Mouse (Mus musculus) kidney, adult 2 months (tissue): ENCODE measurements at regions not wholly inside any gene's neighbourhood (a gene's known extent, or its start where the extent isn't known, plus 50 kb on each side); places are given as distances from the start of the nearest gene placed in this dataset.

Experiments
- DNase-seq: peaks from one replicate; pipeline ENCODE4 v3.0.0; 2021
- H3K27ac ChIP-seq: fragments of 200-500 bp; 2 replicates; pipeline ENCODE4 v1.5.1; 2012; ENCODE audit warnings: low read depth, low read length, control low read depth, inconsistent platforms; ENCODE audit not compliant: insufficient read depth
- H3K27me3 ChIP-seq: fragments of 200-500 bp; replicated peaks from 2 replicates; pipeline ENCODE4 v1.6.1; 2012; ENCODE audit warnings: mild to moderate bottlenecking, moderate library complexity, low read length, inconsistent platforms; ENCODE audit not compliant: control insufficient read depth, insufficient read depth
- H3K36me3 ChIP-seq: fragments of 200-500 bp; 2 replicates; pipeline ENCODE4 v1.6.1; 2012; ENCODE audit warnings: mild to moderate bottlenecking, moderate library complexity, low read length, inconsistent platforms; ENCODE audit not compliant: control insufficient read depth, insufficient read depth
- H3K4me1 ChIP-seq: fragments of 200-500 bp; 2 replicates; pipeline ENCODE4 v1.6.1; 2011; ENCODE audit warnings: low read length; ENCODE audit not compliant: control insufficient read depth, insufficient read depth
- H3K4me3 ChIP-seq: fragments of 200-500 bp; 2 replicates; pipeline ENCODE4 v1.5.1; 2011; ENCODE audit warnings: mild to moderate bottlenecking, low read depth, low read length, control low read depth; ENCODE audit not compliant: insufficient read depth
- CTCF ChIP-seq: fragments of 200-500 bp; conservative IDR thresholded peaks from 2 replicates; pipeline ENCODE4 v1.5.1; 2011; ENCODE audit warnings: low read depth, mild to moderate bottlenecking, control low read depth, low read length, moderate library complexity, mixed read lengths; ENCODE audit not compliant: insufficient read depth, insufficient read length
- POLR2A ChIP-seq: fragments of 200-500 bp; IDR thresholded peaks from one replicate; pipeline ENCODE4 v1.6.1; 2011; ENCODE audit warnings: low read depth, low read length, control low read depth
- WGBS: fragments of 180-500 bp; shearing (Covaris S2); methylation state at CpG from one replicate; pipeline ENCODE4 v1.1.7; 2018; 5-methylcytosine and 5-hydroxymethylcytosine counted together

GRCm38 (mm10) chr6:147873173-147873572, 173.9 kb upstream of the Far2 start:
- 24% methylated on average over 3 of the region's 3 CpGs for WGBS
- Histone ChIP-seq H3K4me1 (no peaks in the 10 kb centered on the region), H3K27ac (no peak overlapping the region), H3K27me3 (no peaks in the 10 kb centered on the region), H3K36me3 (no peaks in the 10 kb centered on the region), H3K4me3 (no peak overlapping the region)
- no peak for TF ChIP-seq CTCF
- TF ChIP-seq POLR2A: no peak
- DNase-seq: no peak

DNA sequence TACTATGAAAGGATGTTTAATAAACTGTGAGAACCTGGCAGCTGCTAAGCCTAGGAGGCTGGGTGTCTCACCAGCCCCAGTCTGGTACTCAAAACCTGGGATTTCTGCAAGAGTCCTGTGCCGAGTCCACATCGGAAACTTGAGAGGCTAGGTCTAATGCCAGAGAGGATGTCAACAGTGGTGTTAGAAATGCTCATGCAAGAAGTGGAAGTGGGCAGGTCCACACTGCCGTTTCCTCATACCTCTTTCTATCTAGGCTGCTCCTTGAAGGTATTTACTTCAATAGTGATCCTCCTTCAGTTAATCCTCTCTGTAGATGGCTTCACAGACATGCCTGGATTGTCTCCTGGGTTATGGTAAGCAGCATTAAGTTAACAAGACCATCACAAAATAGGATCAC, 168.6 kb upstream of the Far2 start:
- Histone ChIP-seq H3K27me3 (no peaks in the 10 kb centered on the region), H3K27ac (no peak overlapping the region), H3K36me3 (no peaks in the 10 kb centered on the region), H3K4me3 (no peak overlapping the region), H3K4me1 (no peaks in the 10 kb centered on the region)
- no peak for DNase-seq
- WGBS: 83% methylated on average over 3 of the region's 3 CpGs
- no peak for TF ChIP-seq POLR2A
- no peak for TF ChIP-seq CTCF

- no peaks in the 10 kb centered on the region for H3K27me3 ChIP-seq
- no peak overlapping the region for H3K4me3 ChIP-seq
- 85% methylated on average over 4 of the region's 4 CpGs for WGBS
- TF ChIP-seq POLR2A (no peak), CTCF (no peak)
- no peak for DNase-seq
- H3K27ac ChIP-seq: no peak overlapping the region
- H3K4me1 ChIP-seq: no peaks in the 10 kb centered on the region
- no peaks in the 10 kb centered on the region for H3K36me3 ChIP-seq
Observed at GRCm38 (mm10) chr6:147885902-147886301, 161.2 kb upstream of the Far2 start.

DNA sequence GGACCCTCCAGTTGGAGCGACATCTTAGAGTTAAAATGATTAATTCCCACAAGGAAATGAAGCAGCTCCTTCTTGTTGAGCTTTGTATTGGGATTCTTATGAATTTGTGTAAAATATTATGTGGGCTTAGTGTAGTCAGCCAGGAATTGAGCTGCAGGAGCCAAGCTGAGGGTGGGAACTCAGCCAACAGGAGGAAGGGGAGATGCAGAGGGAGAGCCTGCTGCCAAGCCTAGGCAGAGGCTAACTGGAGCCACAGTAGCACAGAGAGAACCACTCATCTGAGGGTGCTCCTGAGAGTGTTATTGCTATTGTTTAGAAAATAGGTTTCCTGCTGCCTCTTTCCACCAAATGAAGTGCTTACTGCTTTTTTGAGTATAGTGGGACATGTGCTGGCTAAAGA, 127.4 kb upstream of the Far2 start:
- no peak for DNase-seq
- Histone ChIP-seq H3K27ac (no peak overlapping the region), H3K27me3 (no peaks in the 10 kb centered on the region), H3K4me1 (no peaks in the 10 kb centered on the region), H3K4me3 (no peak overlapping the region), H3K36me3 (no peaks in the 10 kb centered on the region)
- 61% methylated on average over 1 of the region's 1 CpGs for WGBS
- TF ChIP-seq POLR2A (no peak), CTCF (no peak)

GRCm38 (mm10) chr6:147921091-147921490, 126.0 kb upstream of the Far2 start:
- no peaks in the 10 kb centered on the region for H3K36me3 ChIP-seq
- H3K4me1 ChIP-seq: no peaks in the 10 kb centered on the region
- DNase-seq: no peak
- no peak overlapping the region for H3K27ac ChIP-seq
- no peaks in the 10 kb centered on the region for H3K27me3 ChIP-seq
- no peak overlapping the region for H3K4me3 ChIP-seq
- whole genome bisulfite sequencing: 69% methylated on average over 5 of the region's 5 CpGs
- no peak for TF ChIP-seq CTCF
- no peak for TF ChIP-seq POLR2A

DNA sequence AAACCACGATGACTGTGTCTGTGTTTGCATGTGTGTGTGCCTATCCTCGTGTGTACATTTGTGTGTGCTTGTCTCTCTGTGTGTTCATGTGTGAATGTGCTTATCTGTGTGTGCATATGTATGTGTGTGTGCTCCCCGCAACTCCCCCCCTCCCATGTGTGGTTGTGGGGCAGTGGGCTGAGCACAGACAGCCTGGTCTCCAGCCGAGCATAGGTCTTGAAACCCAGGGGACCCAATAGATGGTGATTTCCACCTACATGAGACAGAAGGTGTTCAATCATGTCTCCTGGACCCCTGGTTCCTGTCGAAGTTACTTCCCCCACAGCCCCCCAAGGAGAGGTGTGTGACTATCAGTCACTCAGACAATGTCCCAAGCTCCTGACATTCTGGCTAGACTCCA, 124.6 kb upstream of the Far2 start:
- Histone ChIP-seq H3K36me3 (no peaks in the 10 kb centered on the region), H3K27ac (no peak overlapping the region), H3K4me1 (no peaks in the 10 kb centered on the region), H3K27me3 (no peaks in the 10 kb centered on the region), H3K4me3 (no peak overlapping the region)
- WGBS: 72% methylated on average over 5 of the region's 5 CpGs
- no peak for DNase-seq
- TF ChIP-seq POLR2A (no peak), CTCF (no peak)

GRCm38 (mm10) chr6:147923246-147923645, 123.8 kb upstream of the Far2 start:
- no peak for TF ChIP-seq CTCF
- TF ChIP-seq POLR2A: no peak
- WGBS: 93% methylated on average over 8 of the region's 8 CpGs
- no peak for DNase-seq
- no peak overlapping the region for H3K4me3 ChIP-seq
- H3K27ac ChIP-seq: no peak overlapping the region
- no peaks in the 10 kb centered on the region for H3K4me1 ChIP-seq
- no peaks in the 10 kb centered on the region for H3K36me3 ChIP-seq
- no peaks in the 10 kb centered on the region for H3K27me3 ChIP-seq

DNA sequence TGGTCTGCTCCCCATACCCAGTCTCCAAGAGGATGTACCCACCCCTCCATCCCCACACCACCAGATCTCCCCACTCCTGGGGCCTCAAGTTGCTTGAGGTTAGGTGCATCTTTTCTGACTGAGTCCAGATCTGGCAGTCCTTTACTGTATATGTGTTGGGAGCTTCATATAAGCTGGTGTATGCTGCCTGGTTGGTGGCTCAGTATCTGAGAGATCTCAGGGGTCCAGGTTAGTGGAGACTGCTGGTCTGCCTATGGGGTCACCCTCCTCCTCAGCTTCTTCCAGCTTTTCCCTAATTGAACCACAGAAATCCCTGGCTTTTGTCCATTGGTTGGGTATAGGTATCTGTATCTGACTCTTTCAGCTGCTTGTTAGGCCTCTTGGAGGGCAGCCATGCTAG, 118.1 kb upstream of the Far2 start:
- DNase-seq: no peak
- Histone ChIP-seq H3K4me1 (no peaks in the 10 kb centered on the region), H3K4me3 (no peak overlapping the region), H3K36me3 (no peaks in the 10 kb centered on the region), H3K27me3 (no peaks in the 10 kb centered on the region), H3K27ac (no peak overlapping the region)
- no peak for TF ChIP-seq POLR2A
- no peak for TF ChIP-seq CTCF
